Mouse (Mus musculus) MEL (cell line): ENCODE results near the gene Rac3. TPM values are rescaled to one million over a fixed set of nuclear protein-coding genes. Genes with fewer than 3 reads are reported as not detected.

Experiments used
- DNase-seq: peaks from one replicate; pipeline ENCODE4 v3.0.0; 2011; ENCODE audit warnings: low read depth, low spot score
- H3K27ac ChIP-seq: 2 replicates; pipeline ENCODE4 v1.5.1; 2012; ENCODE audit warnings: low read depth, mild to moderate bottlenecking, control low read depth, low read length, moderate library complexity; ENCODE audit not compliant: control insufficient read depth
- H3K27me3 ChIP-seq, 2 experiments: fragments of 150-350 bp in 1 of 2; sonication (generic) in 1 of 2; 2 replicates each; pipeline ENCODE4 v1.6.1; 2012; ENCODE audit warnings: low read length in 2 of 2, mild to moderate bottlenecking in 2 of 2, improper control_type of control experiment in 1 of 2, moderate library complexity in 1 of 2; ENCODE audit not compliant: insufficient read depth in 2 of 2, control insufficient read depth in 1 of 2
- H3K36me3 ChIP-seq, 2 experiments: 2 replicates each; pipeline ENCODE4 v1.6.1; 2012 to 2014; ENCODE audit warnings: low read length in 2 of 2, improper control_type of control experiment in 1 of 2, inconsistent platforms in 1 of 2, mild to moderate bottlenecking in 1 of 2; ENCODE audit not compliant: insufficient read depth in 2 of 2, control insufficient read depth in 1 of 2
- H3K4me1 ChIP-seq, 2 experiments: fragments of 150-350 bp in 1 of 2; sonication (generic) in 1 of 2; 2 replicates each; pipeline ENCODE4 v1.6.1; 2012; ENCODE audit warnings: low read length in 2 of 2, improper control_type of control experiment in 1 of 2, mild to moderate bottlenecking in 1 of 2; ENCODE audit not compliant: insufficient read depth in 2 of 2, control insufficient read depth in 1 of 2
- H3K4me3 ChIP-seq, 2 experiments: fragments of 150-350 bp in 1 of 2; sonication (generic) in 1 of 2; 2 replicates each; pipeline ENCODE4 v1.5.1; 2012; ENCODE audit warnings: low read depth in 2 of 2, low read length in 2 of 2, mild to moderate bottlenecking in 2 of 2, moderate library complexity in 2 of 2, control low read depth in 1 of 2, improper control_type of control experiment in 1 of 2; ENCODE audit not compliant: control insufficient read depth in 1 of 2, insufficient read depth in 1 of 2
- H3K79me2 ChIP-seq: 2 replicates; pipeline ENCODE4 v1.6.1; 2012; ENCODE audit warnings: mild to moderate bottlenecking, low read length, moderate library complexity; ENCODE audit not compliant: control insufficient read depth, poor library complexity, insufficient read depth
- H3K9ac ChIP-seq: 2 replicates; pipeline ENCODE4 v1.6.1; 2012; ENCODE audit warnings: low read depth, mild to moderate bottlenecking, control low read depth, low read length, moderate library complexity; ENCODE audit not compliant: control insufficient read depth, poor library complexity, severe bottlenecking
- H3K9me3 ChIP-seq: fragments of 150-350 bp; sonication (generic); replicated peaks from 2 replicates; pipeline ENCODE4 v1.6.1; 2012; ENCODE audit warnings: mild to moderate bottlenecking, low read length, improper control_type of control experiment, moderate library complexity; ENCODE audit not compliant: insufficient read depth
- CHD2 ChIP-seq: IDR thresholded peaks from 2 replicates; pipeline ENCODE4 v1.6.1; 2011; ENCODE audit warnings: low read length, improper control_type of control experiment
- CTCF ChIP-seq, 3 experiments: IDR thresholded peaks in 2 of 3; conservative IDR thresholded peaks in 1 of 3; 2 replicates each; pipeline ENCODE4 v1.5.1; 2011 to 2012; ENCODE audit warnings: low read length in 3 of 3, low read depth in 2 of 3, mild to moderate bottlenecking in 2 of 3, improper control_type of control experiment in 1 of 3, inconsistent platforms in 1 of 3, mixed read lengths in 1 of 3, moderate library complexity in 1 of 3; ENCODE audit not compliant: control insufficient read depth in 1 of 3, insufficient read depth in 1 of 3, poor library complexity in 1 of 3, severe bottlenecking in 1 of 3
- E2F4 ChIP-seq: IDR thresholded peaks from 2 replicates; pipeline ENCODE4 v1.6.1; 2011; ENCODE audit warnings: low read depth, low read length, improper control_type of control experiment, borderline replicate concordance
- ELF1 ChIP-seq: IDR thresholded peaks from 2 replicates; pipeline ENCODE4 v1.6.1; 2014; ENCODE audit warnings: low read depth, mild to moderate bottlenecking, inconsistent platforms, low read length, improper control_type of control experiment, moderate library complexity
- EP300 ChIP-seq, 2 experiments: IDR thresholded peaks; 2 replicates each; pipeline ENCODE4 v1.6.1; 2011; ENCODE audit warnings: improper control_type of control experiment in 2 of 2, low read length in 2 of 2, low read depth in 1 of 2, mild to moderate bottlenecking in 1 of 2
- GATA1 ChIP-seq: IDR thresholded peaks from 2 replicates; pipeline ENCODE4 v1.6.1; 2011; ENCODE audit warnings: low read depth, low read length, improper control_type of control experiment
- JUND ChIP-seq: IDR thresholded peaks from 2 replicates; pipeline ENCODE4 v1.6.1; 2011; ENCODE audit warnings: low read depth, mild to moderate bottlenecking, improper control_type of control experiment, low read length
- KAT2A ChIP-seq: conservative IDR thresholded peaks from 2 replicates; pipeline ENCODE4 v1.6.1; 2012; ENCODE audit warnings: low read depth, low read length, improper control_type of control experiment, inconsistent platforms
- MAFK ChIP-seq: IDR thresholded peaks from 2 replicates; pipeline ENCODE4 v1.6.1; 2011; ENCODE audit warnings: low read depth, mild to moderate bottlenecking, low read length, improper control_type of control experiment, borderline replicate concordance
- MAX ChIP-seq: IDR thresholded peaks from 2 replicates; pipeline ENCODE4 v1.6.1; 2011; ENCODE audit warnings: low read length, improper control_type of control experiment
- MYC ChIP-seq: IDR thresholded peaks from 2 replicates; pipeline ENCODE4 v1.6.1; 2011; ENCODE audit warnings: low read depth, mild to moderate bottlenecking, low read length, improper control_type of control experiment, moderate library complexity
- NELFE ChIP-seq: IDR thresholded peaks from 2 replicates; pipeline ENCODE4 v1.6.1; 2011; ENCODE audit warnings: low read depth, low read length, improper control_type of control experiment
- NRF1 ChIP-seq: IDR thresholded peaks from 2 replicates; pipeline ENCODE4 v1.6.1; 2014; ENCODE audit warnings: low read depth, mild to moderate bottlenecking, inconsistent platforms, low read length, improper control_type of control experiment, moderate library complexity; ENCODE audit not compliant: poor library complexity, insufficient read depth, severe bottlenecking
- POLR2A ChIP-seq, 2 experiments: IDR thresholded peaks; 2 replicates each; pipeline ENCODE4 v1.6.1; 2011 to 2012; ENCODE audit warnings: low read length in 2 of 2, mild to moderate bottlenecking in 2 of 2, control low read depth in 1 of 2, improper control_type of control experiment in 1 of 2, low read depth in 1 of 2, moderate library complexity in 1 of 2; ENCODE audit not compliant: control insufficient read depth in 1 of 2, insufficient read depth in 1 of 2, poor library complexity in 1 of 2
- POLR2AphosphoS2 ChIP-seq: IDR thresholded peaks from 2 replicates; pipeline ENCODE4 v1.6.1; 2011; ENCODE audit warnings: low read length, improper control_type of control experiment
- SIN3A ChIP-seq: IDR thresholded peaks from 2 replicates; pipeline ENCODE4 v1.6.1; 2012; ENCODE audit warnings: low read length, improper control_type of control experiment, inconsistent platforms
- SMC3 ChIP-seq: IDR thresholded peaks from 2 replicates; pipeline ENCODE4 v1.6.1; 2011; ENCODE audit warnings: low read depth, low read length, improper control_type of control experiment
- UBTF ChIP-seq: IDR thresholded peaks from 2 replicates; pipeline ENCODE4 v1.6.1; 2012; ENCODE audit warnings: low read depth, mild to moderate bottlenecking, inconsistent platforms, low read length, improper control_type of control experiment, moderate library complexity, borderline replicate concordance; ENCODE audit not compliant: insufficient read depth
- USF1 ChIP-seq: IDR thresholded peaks from 2 replicates; pipeline ENCODE4 v1.6.1; 2014; ENCODE audit warnings: low read depth, mild to moderate bottlenecking, inconsistent platforms, low read length, improper control_type of control experiment, moderate library complexity
- USF2 ChIP-seq, 2 experiments: IDR thresholded peaks; 2 replicates each; pipeline ENCODE4 v1.6.1; 2011 to 2012; ENCODE audit warnings: improper control_type of control experiment in 2 of 2, low read length in 2 of 2, borderline replicate concordance in 1 of 2, inconsistent platforms in 1 of 2, low read depth in 1 of 2, mild to moderate bottlenecking in 1 of 2; ENCODE audit not compliant: insufficient read depth in 1 of 2
- polyA plus RNA-seq, 2 experiments: library from polyadenylated mRNA; stranded (reverse) in 1 of 2; unstranded in 1 of 2; fragments of >175 nt in 1 of 2; fragments of >200 nt in 1 of 2; gene quantifications; 2 replicates each; pipeline versions ENCODE4 v1.2.1 to v1.2.4; 2012; ENCODE audit warnings: low replicate concordance in 2 of 2, low read depth in 1 of 2; ENCODE audit not compliant: insufficient read length in 2 of 2, insufficient read depth in 1 of 2, missing spikeins in 1 of 2
- total RNA-seq: library from RNA; depleted of rRNA; stranded (reverse); fragments of 300-350 nt; gene quantifications from 2 replicates; pipeline ENCODE4 v1.2.3, GENCODE M21; 2012

Rac3 gene
- total and polyA plus RNA-seq, 3 experiments, result 12.0 to 13.1 TPM; not detected in 1

- Histone ChIP-seq H3K9ac (no peak overlapping the region), H3K4me1 (no peaks in the 10 kb centered on the region), H3K79me2 (no peaks in the 10 kb centered on the region), H3K4me3 (no peak overlapping the region), H3K27me3 (no peaks in the 10 kb centered on the region), H3K9me3 (no peaks in the 10 kb centered on the region), H3K36me3 (no peaks in the 10 kb centered on the region; a peak in 1 of 4 replicates), H3K27ac (no peak overlapping the region)
- DNase-seq, result no peak
- no peak for TF ChIP-seq CHD2
- TF ChIP-seq JUND, result no peak
- TF ChIP-seq MYC, result no peak
- TF ChIP-seq E2F4, result no peak
- TF ChIP-seq NRF1, result no peak
Measured at GRCm38 (mm10) chr11:120704486-120705325, 16.6 kb upstream of the Rac3 start.

- Histone ChIP-seq H3K4me3 (no peak overlapping the region), H3K9me3 (no peaks in the 10 kb centered on the region), H3K9ac (no peak overlapping the region), H3K79me2 (no peaks in the 10 kb centered on the region), H3K27ac (no peak overlapping the region), H3K36me3 (no peaks in the 10 kb centered on the region; a peak in 1 of 4 replicates), H3K4me1 (no peaks in the 10 kb centered on the region), H3K27me3 (no peaks in the 10 kb centered on the region)
- DNase-seq, result no peak
- TF ChIP-seq MYC, result no peak
- no peak for TF ChIP-seq POLR2AphosphoS2
- no peak for TF ChIP-seq USF1
- no peak for TF ChIP-seq USF2 (IDR thresholded peaks at IDR 0.05; ENCODE audit: borderline replicate concordance in 1 of 2, insufficient read depth in 1 of 2, low read depth in 1 of 2, low read length in 2 of 2)
- TF ChIP-seq CHD2, result no peak
- no peak for TF ChIP-seq GATA1
- no peak for TF ChIP-seq EP300 (IDR thresholded peaks at IDR 0.05; ENCODE audit: low read depth in 1 of 2, low read length in 2 of 2)
- TF ChIP-seq NRF1, result no peak
Measured at GRCm38 (mm10) chr11:120706120-120706519, 15.2 kb upstream of the Rac3 start.

GRCm38 (mm10) chr11:120707225-120707624 is 14.0 kb upstream of the Rac3 start:
- Histone ChIP-seq H3K27me3 (no peaks in the 10 kb centered on the region), H3K27ac (no peak overlapping the region), H3K4me3 (no peak overlapping the region), H3K36me3 (no peaks in the 10 kb centered on the region; a peak in 1 of 4 replicates), H3K79me2 (no peaks in the 10 kb centered on the region), H3K9ac (no peak overlapping the region), H3K9me3 (no peaks in the 10 kb centered on the region), H3K4me1 (no peaks in the 10 kb centered on the region)
- DNase-seq, result no peak
- TF ChIP-seq GATA1 (no peak), SMC3 (no peak), E2F4 (no peak), MAX (no peak), MAFK (no peak), CTCF (IDR thresholded peaks at IDR 0.05 in 2 of 3, conservative IDR thresholded peaks at IDR 0.05 in 1 of 3; ENCODE audit: control insufficient read depth in 1 of 3, insufficient read depth in 1 of 3, low read depth in 2 of 3, low read length in 3 of 3, poor library complexity in 1 of 3, severe bottlenecking in 1 of 3) (no peak), KAT2A (no peak), NELFE (no peak), NRF1 (no peak), POLR2A (IDR thresholded peaks at IDR 0.05; ENCODE audit: control insufficient read depth in 1 of 2, insufficient read depth in 1 of 2, low read depth in 1 of 2, low read length in 2 of 2, poor library complexity in 1 of 2) (no peak), CHD2 (no peak), ELF1 (no peak), UBTF (no peak), MYC (no peak), SIN3A (no peak)
